Mouse (Mus musculus) CH12F3 (cell line): Measurements from ENCODE around the gene B230217C12Rik.

ENCODE experiments used
- in situ Hi-C: fragments of 300-500 bp; cut with MboI; formaldehyde crosslinking; loops from 2 replicates; pipeline ENCODE4 v1.14.3; 2020; ENCODE audit warnings: low sequenced_read_pairs

B230217C12Rik gene

DNA sequence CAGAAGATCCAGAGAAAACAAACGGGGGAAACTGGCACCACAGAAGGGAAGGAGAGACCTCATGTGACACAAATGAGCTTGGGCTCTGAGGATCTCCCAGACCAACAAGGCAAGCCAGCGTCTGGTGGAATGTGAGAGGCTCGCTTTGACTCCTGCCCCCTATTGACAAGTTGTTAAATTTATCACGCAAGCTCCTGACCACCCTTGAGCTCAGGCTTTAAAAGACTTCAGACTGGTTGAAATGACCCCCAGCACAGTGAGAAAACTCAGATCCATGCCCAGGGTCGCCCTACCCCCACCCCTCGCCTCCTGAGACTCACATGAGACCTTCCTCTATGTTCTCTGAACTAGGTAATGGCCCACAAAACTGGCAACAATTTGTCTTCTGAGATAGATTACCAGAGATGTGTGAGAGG lies at the start of gene B230217C12Rik:
Gene B230217C12Rik (plus strand): TSS at position 242 of the 416 bp plus-strand sequence.
- in situ Hi-C loops = no loop called here

DNA sequence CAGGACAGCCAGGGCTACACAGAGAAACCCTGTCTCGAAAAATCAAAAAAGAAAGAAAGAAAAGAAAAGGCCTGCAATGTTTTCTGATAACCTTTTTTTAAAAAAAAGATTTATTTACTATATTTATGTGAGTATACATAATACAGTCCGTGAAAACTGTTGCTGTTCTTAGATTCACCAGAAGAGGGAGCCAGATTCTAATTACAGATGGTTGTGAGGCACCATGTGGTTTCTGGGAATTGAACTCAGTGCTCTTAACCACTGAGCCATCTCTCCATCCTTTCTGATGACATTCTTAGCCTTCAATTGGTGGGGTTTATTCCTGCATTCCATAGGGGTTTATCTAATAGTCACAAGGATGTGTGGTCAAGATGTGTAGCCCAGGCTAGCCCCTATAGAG lies 47.4 kb upstream of the B230217C12Rik start:
- in situ Hi-C loops = loop anchor here (10.0 kb wide), 2 partner anchors 82 to 192 kb away; partner anchors contain the start of gene Plxdc1

DNA sequence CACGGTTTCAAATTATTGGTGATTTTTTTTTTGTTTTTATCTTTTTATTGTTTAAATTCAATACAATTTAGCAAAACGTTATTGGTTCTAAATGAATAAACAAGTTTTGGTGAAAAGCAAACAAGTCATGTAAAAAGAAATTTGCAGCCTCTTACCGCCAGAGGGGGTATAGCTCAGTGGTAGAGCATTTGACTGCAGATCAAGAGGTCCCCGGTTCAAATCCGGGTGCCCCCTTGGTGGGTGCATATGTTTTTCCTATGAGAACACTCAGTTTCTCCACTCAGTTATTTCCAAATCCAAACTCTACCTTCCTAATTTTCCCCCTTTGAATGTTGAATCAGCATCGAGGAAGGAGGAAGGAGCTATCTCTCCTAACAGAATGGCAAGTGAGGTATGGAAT lies 43.7 kb upstream of the B230217C12Rik start:
- in situ Hi-C loops = loop anchor here (10.0 kb wide), 2 partner anchors 78 to 188 kb away; partner anchors contain the start of gene Plxdc1

DNA sequence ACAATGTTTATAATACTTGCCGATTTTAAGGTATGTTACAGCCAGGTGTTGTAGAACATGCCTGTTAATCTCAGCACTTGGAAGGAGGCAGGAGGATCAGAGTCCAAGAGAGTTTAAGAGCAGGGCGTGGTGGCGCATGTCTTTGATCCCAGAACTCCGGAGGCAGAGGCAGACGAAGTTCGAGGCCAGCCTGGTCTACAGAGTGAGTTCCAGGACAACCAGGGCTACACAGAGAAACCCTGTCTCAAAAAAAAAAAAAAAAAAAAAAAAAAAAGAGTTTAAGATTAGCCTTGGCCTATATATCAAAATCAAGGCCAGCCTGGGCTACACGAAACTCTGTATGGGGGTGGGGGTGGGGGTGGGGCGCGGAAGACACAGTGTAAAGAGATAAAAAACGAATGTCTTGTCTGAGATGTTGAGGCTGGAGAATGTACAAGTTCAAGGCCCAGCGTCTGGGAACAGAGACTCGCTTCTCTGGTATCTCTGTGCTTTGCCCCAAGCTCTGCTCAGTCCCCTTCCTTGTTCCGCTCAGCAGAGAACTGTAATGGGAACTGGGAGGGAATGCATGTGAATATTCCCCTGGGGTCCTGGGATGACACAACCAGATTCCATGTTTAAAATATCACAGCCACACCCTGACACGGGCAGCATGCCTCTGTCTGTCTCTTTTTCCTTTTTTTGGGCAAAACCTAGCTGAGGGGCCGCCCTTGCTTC lies 43.1 kb upstream of the B230217C12Rik start:
- in situ Hi-C loops = loop anchor here (10.0 kb wide), 2 partner anchors 77 to 187 kb away; partner anchors contain the start of gene Plxdc1

- in situ Hi-C loops = loop anchor here (10.0 kb wide), 2 partner anchors 77 to 187 kb away; partner anchors contain the start of gene Plxdc1
Observed at GRCm38 (mm10) chr11:97798083-97798435, 42.5 kb upstream of the B230217C12Rik start.

DNA sequence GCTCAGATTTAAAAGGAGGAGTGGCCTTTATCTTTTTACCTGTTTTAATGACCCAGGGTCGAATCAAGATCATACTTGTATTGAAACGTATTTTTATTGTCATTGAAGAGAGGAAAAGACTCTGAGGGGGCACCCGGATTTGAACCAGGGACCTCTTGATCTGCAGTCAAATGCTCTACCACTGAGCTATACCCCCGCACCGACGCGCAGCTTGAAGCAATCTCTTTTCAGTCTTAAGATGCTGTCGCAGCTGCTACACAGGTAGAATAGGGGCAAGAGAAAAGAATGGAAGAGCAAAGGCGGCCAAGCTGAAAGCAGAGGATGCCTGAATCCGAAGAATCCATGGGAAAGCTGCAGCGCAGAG lies 41.8 kb upstream of the B230217C12Rik start, which contains the start of gene Lasp1:
Gene Lasp1 (plus strand): TSS at position 219 of the 364 bp plus-strand sequence.
- in situ Hi-C loops = loop anchor here (10.0 kb wide), 2 partner anchors 76 to 186 kb away; partner anchors contain the start of gene Plxdc1

DNA sequence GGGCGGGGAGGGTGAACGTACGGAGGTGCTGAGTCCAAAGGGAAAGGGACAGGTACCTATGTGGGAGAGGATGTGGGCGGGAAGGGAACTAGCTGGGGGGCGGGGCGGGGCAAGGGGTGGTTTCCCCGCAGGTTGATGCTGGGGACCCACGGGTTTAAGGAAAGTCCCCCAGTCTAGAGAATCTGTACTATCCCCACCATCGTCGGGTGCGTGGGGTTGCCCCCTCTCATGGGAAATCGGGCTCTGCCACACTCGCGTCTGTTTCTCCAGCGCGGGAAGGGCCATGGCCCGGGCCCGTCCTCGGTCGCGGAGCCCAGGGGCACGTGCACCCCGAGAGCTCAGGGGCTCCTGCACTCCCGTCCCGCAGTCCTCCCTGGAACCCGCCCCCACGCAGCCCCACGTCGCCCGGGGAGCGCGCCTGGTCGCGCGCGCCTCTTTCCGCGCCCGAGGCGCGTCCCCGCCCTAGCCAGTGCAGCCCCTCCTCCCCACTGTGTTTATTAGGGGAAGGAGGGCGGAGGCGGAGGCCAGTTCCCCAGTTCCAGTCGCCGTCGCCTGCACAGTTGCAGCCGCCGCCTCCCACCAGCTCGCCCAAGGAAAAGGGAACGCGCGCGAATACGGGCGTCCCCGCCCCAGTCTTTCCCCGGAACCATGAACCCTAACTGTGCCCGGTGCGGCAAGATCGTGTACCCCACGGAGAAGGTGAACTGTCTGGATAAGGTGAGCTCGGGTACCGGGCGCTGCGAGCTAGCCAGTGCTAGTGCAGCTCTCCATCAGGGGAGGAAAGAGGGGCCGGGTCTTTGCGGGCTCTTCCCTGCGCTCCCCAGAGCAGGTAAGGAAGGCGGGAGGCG lies 41.2 kb upstream of the B230217C12Rik start:
- in situ Hi-C loops = loop anchor here (10.0 kb wide), 2 partner anchors 75 to 185 kb away; partner anchors contain the start of gene Plxdc1

DNA sequence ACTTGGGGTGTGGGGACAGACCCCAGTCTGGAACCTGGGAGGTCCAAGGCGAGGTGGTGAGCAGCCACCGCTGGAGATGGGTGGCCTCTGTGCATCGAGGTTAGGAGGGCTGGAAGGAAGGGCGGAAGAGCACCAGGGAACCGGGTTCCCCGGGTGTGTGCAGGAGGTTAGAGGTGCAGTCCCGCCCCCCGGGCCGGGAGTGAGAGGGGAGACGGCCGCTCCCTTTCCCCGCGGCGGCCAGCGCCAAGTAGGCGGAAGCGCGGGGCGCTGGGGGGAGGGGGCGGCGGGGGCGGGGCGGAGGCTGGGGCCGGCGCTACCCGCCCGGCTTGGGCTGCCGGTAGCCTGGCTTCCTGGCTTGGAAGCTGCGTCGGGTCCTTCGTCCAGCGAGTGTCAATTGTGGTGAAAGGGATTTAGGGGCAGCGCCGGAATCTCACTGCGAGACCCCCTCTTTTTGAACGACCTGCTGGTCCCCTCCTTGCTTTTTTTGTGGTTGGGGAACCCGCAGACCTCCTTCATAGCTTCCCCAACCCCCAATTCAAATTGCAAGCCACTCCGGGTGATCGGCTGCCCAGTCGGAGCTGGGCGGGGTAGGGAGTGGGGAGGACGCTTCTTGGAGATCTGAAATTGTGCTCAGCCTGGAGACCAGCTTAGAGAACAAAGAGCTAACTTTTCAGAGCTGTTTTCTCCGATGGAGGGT lies 40.4 kb upstream of the B230217C12Rik start:
- in situ Hi-C loops = loop anchor here (10.0 kb wide), 2 partner anchors 75 to 185 kb away; partner anchors contain the start of gene Plxdc1

GRCm38 (mm10) chr11:97800691-97801408 lies 39.7 kb upstream of the B230217C12Rik start:
- in situ Hi-C loops = no loop called here

DNA sequence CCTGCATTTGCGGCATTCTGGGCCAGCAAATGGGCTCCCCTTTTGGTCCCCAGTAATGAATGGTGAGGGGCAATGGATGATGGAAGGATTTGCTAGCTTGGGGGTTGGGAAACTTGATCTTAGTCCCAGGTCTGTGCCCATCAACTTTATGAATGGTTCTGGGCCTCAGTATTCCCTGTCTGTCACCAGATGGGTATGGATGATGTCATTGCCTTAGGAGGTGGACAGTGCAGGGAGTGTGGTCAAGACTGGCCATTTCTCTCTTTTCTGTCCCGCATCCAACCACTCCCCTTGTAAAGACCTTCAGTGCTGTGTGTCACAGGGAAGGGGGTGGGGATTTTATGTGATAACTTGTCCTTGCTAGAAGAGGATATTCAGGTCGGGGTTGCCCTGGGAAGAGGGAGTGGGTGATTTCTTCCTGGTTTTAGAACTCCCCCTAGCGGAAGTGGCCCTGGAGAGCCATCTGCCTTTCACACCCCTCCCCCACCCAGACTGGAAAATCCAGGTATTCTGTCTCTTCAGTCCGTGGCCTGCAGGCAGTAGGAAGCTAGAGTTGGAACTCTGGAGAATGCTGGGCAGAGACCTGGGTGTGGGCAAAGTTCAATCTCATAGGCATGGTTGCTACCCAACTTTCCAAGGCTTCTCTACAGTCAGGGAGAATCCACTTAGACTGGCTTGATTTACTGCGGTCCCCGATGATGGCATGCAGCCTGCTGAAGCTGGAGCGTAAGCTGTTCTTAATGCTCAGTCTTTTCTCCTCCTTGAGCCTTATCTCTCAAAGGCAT lies 39.0 kb upstream of the B230217C12Rik start:
- in situ Hi-C loops = no loop called here

- in situ Hi-C loops = no loop called here
Observed at GRCm38 (mm10) chr11:97802194-97802470, 38.4 kb upstream of the B230217C12Rik start.

DNA sequence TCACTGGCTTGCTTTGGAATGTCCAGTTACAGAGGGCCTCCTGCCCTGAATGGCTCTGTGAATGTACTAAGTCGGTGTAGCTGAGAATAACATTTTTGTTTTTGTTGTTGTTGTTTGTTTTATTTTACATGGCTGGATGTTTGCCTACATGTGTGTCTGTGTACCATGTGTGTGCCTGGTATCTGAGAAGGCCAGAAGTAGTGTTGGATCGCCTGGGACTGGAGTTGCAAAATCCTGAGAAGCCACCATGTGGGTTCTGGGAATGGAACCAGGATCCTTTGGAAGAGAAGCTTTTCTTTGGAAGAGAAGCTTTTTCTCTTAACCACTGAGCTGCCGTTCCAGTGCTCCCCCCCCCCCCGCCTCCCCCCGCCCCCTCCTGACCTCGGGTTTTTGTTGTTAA lies 38.1 kb upstream of the B230217C12Rik start:
- in situ Hi-C loops = no loop called here

DNA sequence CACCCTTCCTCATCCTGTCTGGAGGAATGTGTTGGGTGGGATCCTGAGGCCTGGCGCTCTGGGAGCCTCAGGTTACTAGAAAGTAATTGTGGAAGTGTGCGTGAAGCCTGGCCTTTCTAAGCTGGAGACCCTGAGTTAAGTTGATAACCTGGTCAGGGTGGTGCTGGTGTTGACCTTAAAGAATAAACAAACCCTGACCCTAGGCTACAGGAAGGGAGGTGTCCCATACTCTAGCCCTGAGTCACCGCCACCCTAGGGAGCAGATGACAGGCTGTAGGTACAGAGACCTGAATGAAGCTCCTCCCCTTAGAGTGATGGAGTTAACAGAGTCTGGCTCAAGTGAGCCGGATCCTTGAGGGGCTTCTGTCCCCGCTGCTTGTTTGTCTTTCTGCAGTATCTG lies 36.7 kb upstream of the B230217C12Rik start:
- in situ Hi-C loops = no loop called here

GRCm38 (mm10) chr11:97804841-97805661 lies 35.5 kb upstream of the B230217C12Rik start:
- in situ Hi-C loops = no loop called here

GRCm38 (mm10) chr11:97805662-97806612 lies 34.6 kb upstream of the B230217C12Rik start:
- in situ Hi-C loops = no loop called here

DNA sequence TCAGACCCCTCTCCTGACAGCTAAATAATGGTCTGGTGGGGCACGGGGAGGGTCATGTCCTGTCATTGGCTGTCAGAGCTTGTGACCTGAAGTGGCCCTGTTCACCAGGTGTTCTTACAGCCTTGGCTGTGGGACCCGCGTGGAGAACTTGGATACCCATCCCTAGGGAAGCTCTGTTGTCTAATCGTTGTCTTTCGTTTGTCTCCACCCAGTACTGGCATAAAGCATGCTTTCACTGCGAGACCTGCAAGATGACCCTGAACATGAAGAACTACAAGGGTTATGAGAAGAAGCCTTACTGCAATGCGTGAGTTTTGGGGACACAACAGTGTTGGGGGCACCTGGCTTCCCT lies 34.0 kb upstream of the B230217C12Rik start:
- in situ Hi-C loops = no loop called here

- in situ Hi-C loops = no loop called here
Observed at GRCm38 (mm10) chr11:97807626-97808025, 33.0 kb upstream of the B230217C12Rik start.

DNA sequence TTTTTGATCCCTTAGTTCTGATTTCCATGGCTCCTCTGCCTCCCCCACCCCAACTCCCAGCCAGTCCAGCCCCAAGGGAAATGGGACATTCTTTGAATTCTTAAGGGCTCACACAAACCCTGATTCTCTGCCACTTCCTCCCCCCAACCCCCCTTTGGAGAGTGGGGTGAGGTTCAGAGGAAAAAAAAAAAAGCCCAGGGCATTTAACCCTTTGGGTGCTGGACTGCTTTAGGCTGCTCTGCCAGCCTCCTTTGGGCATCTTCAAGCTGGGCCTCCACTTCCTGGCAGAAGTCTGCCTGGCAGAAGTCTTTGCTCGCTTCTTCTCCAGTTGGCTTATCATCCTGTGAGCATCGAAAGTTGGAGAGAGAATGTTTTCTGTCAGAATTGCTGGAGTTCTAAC lies 32.5 kb upstream of the B230217C12Rik start:
- in situ Hi-C loops = no loop called here
